In genomic region chr17:13759156-13759852, GRCm38 (mm10) we compare ENCODE assay signal across 9 mouse cellular contexts. TPM values are rescaled to one million over a fixed set of nuclear protein-coding genes. Genes with fewer than 3 reads are reported as not detected.
A peak's percentile ranks its signal among the peaks of the same experiment; 100 is the strongest.
DNase-seq lines count a peak whose midpoint lies in the region; ATAC-seq and TF ChIP-seq lines count a peak whose summit lies in the region.
"Had no signal": no experiment of that assay in that cellular context is flagged by ENCODE, and none has a peak within 500 bp of the region (broad histone marks: within the 10 kb centered on the region; RNA-seq: fewer than 3 reads in every experiment).

No protein-coding gene starts in this region.

- no peaks in the 10 kb centered on the region for H3K9me3 ChIP-seq in ES-E14 (ENCODE audit: control insufficient read depth, insufficient read depth, low read depth, low read length)
- no peaks in the 10 kb centered on the region for H3K9me3 ChIP-seq in embryonic facial prominence, embryonic 11.5 days (replicated peaks; ENCODE audit: control insufficient read depth, low read length)
- H3K9me3 ChIP-seq in intestine, embryonic 15.5 days: no peaks in the 10 kb centered on the region
- H3K9me3 ChIP-seq in liver, postnatal 0 days (ENCODE audit: low read length): no peaks in the 10 kb centered on the region

- TF ChIP-seq EP300 in liver, postnatal 0 days (IDR thresholded peaks at IDR 0.05; ENCODE audit: low read depth): no peak

- H3K4me2 ChIP-seq in embryonic facial prominence, embryonic 11.5 days (ENCODE audit: low read depth, low read length): peak overlapping the region; percentile 58
- H3K4me2 ChIP-seq in intestine, embryonic 15.5 days (replicated peaks): peak overlapping the region; percentile 87
- peak overlapping the region; percentile 84 for H3K4me2 ChIP-seq in liver, postnatal 0 days (ENCODE audit: low read depth, low read length)

- H3K4me1 ChIP-seq in ES-E14 (ENCODE audit: control insufficient read depth in 2 of 2, insufficient read depth in 2 of 2, low read length in 2 of 2, poor library complexity in 1 of 2): peaks cover 2 to 3% of the 10 kb centered on the region in 2 experiments; a peak in 1 of 4 replicates
- H3K4me1 ChIP-seq in embryonic facial prominence, embryonic 11.5 days (ENCODE audit: control insufficient read depth, insufficient read depth, low read length): no peaks in the 10 kb centered on the region
- no peaks in the 10 kb centered on the region for H3K4me1 ChIP-seq in intestine, embryonic 15.5 days (replicated peaks)
- peaks cover 3% of the 10 kb centered on the region; the same call in 1 of the 2 replicates for H3K4me1 ChIP-seq in liver, postnatal 0 days (ENCODE audit: insufficient read depth)

- WGBS in embryonic facial prominence, embryonic 11.5 days: 13% methylated on average over 13 of the region's 13 CpGs
- WGBS in intestine, embryonic 15.5 days: 15% methylated on average over 13 of the region's 13 CpGs
- WGBS in liver, postnatal 0 days (ENCODE audit: insufficient replicate concordance): 26% methylated on average over 13 of the region's 13 CpGs

- no peak for TF ChIP-seq CTCF in liver, postnatal 0 days (IDR thresholded peaks at IDR 0.05; ENCODE audit: low read depth)

- DNase-seq in heart, adult 11 months: peak; percentile 81
- DNase-seq in heart, postnatal 25 days (ENCODE audit: low spot score): no peak
- DNase-seq in ES-E14 (ENCODE audit: low read depth, low spot score): no peak
- DNase-seq in embryonic facial prominence, embryonic 11.5 days (ENCODE audit: low spot score): peak; percentile 44
- DNase-seq in liver, postnatal 0 days: no peak
- DNase-seq in B cell, adult 2 months: no peak
- no peak for DNase-seq in spleen, postnatal 4 days (ENCODE audit: low spot score in 2 of 2)

- no peaks in the 10 kb centered on the region for H3K36me3 ChIP-seq in ES-E14 (ENCODE audit: control insufficient read depth, insufficient read depth, low read length, poor library complexity, severe bottlenecking)
- no peaks in the 10 kb centered on the region for H3K36me3 ChIP-seq in embryonic facial prominence, embryonic 11.5 days (replicated peaks; ENCODE audit: control insufficient read depth, insufficient read depth, low read depth, low read length)
- no peaks in the 10 kb centered on the region for H3K36me3 ChIP-seq in intestine, embryonic 15.5 days
- no peaks in the 10 kb centered on the region for H3K36me3 ChIP-seq in liver, postnatal 0 days (replicated peaks; ENCODE audit: insufficient read depth, low read length)
- H3K36me3 ChIP-seq: G1E had no signal

- peak overlapping the region; percentile 87; the same call in 1 of the 2 replicates for H3K9ac ChIP-seq in ES-E14 (ENCODE audit: insufficient read depth, low read depth, low read length, poor library complexity, severe bottlenecking)
- H3K9ac ChIP-seq in embryonic facial prominence, embryonic 11.5 days (replicated peaks; ENCODE audit: low read length): peak overlapping the region; percentile 83
- H3K9ac ChIP-seq in intestine, embryonic 15.5 days: peak overlapping the region; percentile 71
- peak overlapping the region; percentile 56 for H3K9ac ChIP-seq in liver, postnatal 0 days (replicated peaks)

- intact Hi-C loops in heart, postnatal 25 days (cut with DNase I): loop anchor here (2.0 to 5.0 kb wide), 2 partner anchors 19 to 57 kb away; no protein-coding TSS in a partner anchor

- peak overlapping the region; percentile 89 to 96 for H3K4me3 ChIP-seq in ES-E14 (ENCODE audit: insufficient read depth in 1 of 2, low read depth in 1 of 2, low read length in 2 of 2, poor library complexity in 1 of 2, severe bottlenecking in 1 of 2)
- peak overlapping the region; percentile 90 for H3K4me3 ChIP-seq in embryonic facial prominence, embryonic 11.5 days (ENCODE audit: low read depth, low read length)
- H3K4me3 ChIP-seq in intestine, embryonic 15.5 days (replicated peaks): peak overlapping the region; percentile 86
- peak overlapping the region; percentile 67 for H3K4me3 ChIP-seq in liver, postnatal 0 days (ENCODE audit: low read depth, low read length)

- no peak overlapping the region for H3K27ac ChIP-seq in ES-E14 (ENCODE audit: insufficient read depth, low read depth, low read length, poor library complexity, severe bottlenecking)
- peak overlapping the region; percentile 82 for H3K27ac ChIP-seq in embryonic facial prominence, embryonic 11.5 days (replicated peaks; ENCODE audit: low read depth, low read length)
- H3K27ac ChIP-seq in intestine, embryonic 15.5 days: peak overlapping the region; percentile 84
- peak overlapping the region; percentile 81 for H3K27ac ChIP-seq in liver, postnatal 0 days (ENCODE audit: low read depth)

- in situ Hi-C loops in ES-E14 (cut with MboI; ENCODE audit: low sequenced_read_pairs in 2 of 2, unreplicated experiment in 2 of 2): no loop called here

- H3K27me3 ChIP-seq in embryonic facial prominence, embryonic 11.5 days (ENCODE audit: control insufficient read depth, insufficient read depth, low read length): no peaks in the 10 kb centered on the region; the same call in 1 of the 2 replicates
- H3K27me3 ChIP-seq in intestine, embryonic 15.5 days (replicated peaks): no peaks in the 10 kb centered on the region
- peaks cover 18% of the 10 kb centered on the region for H3K27me3 ChIP-seq in liver, postnatal 0 days (ENCODE audit: insufficient read depth, low read length)

- no peak for ATAC-seq in embryonic facial prominence, embryonic 11.5 days (replicated peaks; ENCODE audit: insufficient number of reproducible peaks, low FRiP score, low TSS enrichment, low read depth)
- no peak for ATAC-seq in intestine, embryonic 15.5 days
- ATAC-seq in liver, postnatal 0 days: no peak

TF ChIP-seq in ES-E14, 5 proteins besides CTCF, POLR2A, EP300 and RAD21:
- TF ChIP-seq MAFK (IDR thresholded peaks at IDR 0.05; ENCODE audit: insufficient read depth, low read depth, low read length): 0 out of 2 replicates have a peak, but pooled peaks have one; percentile 23
- no peak for TF ChIP-seq CHD2 (IDR thresholded peaks at IDR 0.05; ENCODE audit: low read depth, low read length)

RNA-seq across cellular contexts. Expression of gene Afdn, which starts 1.0 kb away (rescaled TPM):
- 10 to 100 TPM; 87.9 to 96.9 TPM for total RNA-seq in heart, postnatal 25 days (2021)
- total RNA-seq in ES-E14 (2012; rRNA removed): 92.4 and 127 TPM in 2 replicates
- polyA plus RNA-seq in embryonic facial prominence, embryonic 11.5 days (2014; fragmentation: Nextera tagmentation; extraction: Ambion mirVana): 64.3 and 67.6 TPM in 2 replicates
- 76.6 and 84.9 TPM in 2 replicates for polyA plus RNA-seq in intestine, embryonic 15.5 days (2015; fragmentation: Nextera tagmentation; extraction: Ambion mirVana)
- polyA plus RNA-seq in liver, postnatal 0 days (2015; fragmentation: Nextera tagmentation; extraction: Ambion mirVana): 20.6 and 25.0 TPM in 2 replicates

RNA-seq across cellular contexts. Expression of gene Tcte2, which starts 2.3 kb away (rescaled TPM):
- 1 to 10 TPM; 4.4 to 5.6 TPM for total RNA-seq in heart, postnatal 25 days (2021)
- 3.3 and 5.8 TPM in 2 replicates for total RNA-seq in ES-E14 (2012; rRNA removed)
- polyA plus RNA-seq in embryonic facial prominence, embryonic 11.5 days (2014; fragmentation: Nextera tagmentation; extraction: Ambion mirVana): 4.4 and 4.6 TPM in 2 replicates
- polyA plus RNA-seq in intestine, embryonic 15.5 days (2015; fragmentation: Nextera tagmentation; extraction: Ambion mirVana): 3.9 and 6.0 TPM in 2 replicates
- 0.42 and 0.45 TPM in 2 replicates for polyA plus RNA-seq in liver, postnatal 0 days (2015; fragmentation: Nextera tagmentation; extraction: Ambion mirVana)
- polyA plus RNA-seq: G1E had no signal

Comparison
In these comparisons a context has a peak if more than half of its experiments do, and no peak if none do; other contexts are left out.
1. DNase-seq: peak in heart, adult 11 months (single experiment) and embryonic facial prominence, embryonic 11.5 days (single experiment); none in heart, postnatal 25 days (single experiment), ES-E14 (single experiment), liver, postnatal 0 days (single experiment), B cell, adult 2 months (0 of 2) and spleen, postnatal 4 days (0 of 2).
2. Peak in every context shown above with its lines, with median percentiles within 50 percentile points of each other: H3K4me3 ChIP-seq, H3K9ac ChIP-seq and H3K4me2 ChIP-seq.